Mouse (Mus musculus) hindbrain, embryonic 10.5 days (tissue): ENCODE measurements around the gene Mrpl37. TPM values are rescaled to one million over a fixed set of nuclear protein-coding genes. Genes with fewer than 3 reads are reported as not detected.

Experiments used
- DNase-seq: peaks from one replicate; pipeline ENCODE4 v3.0.0-alpha.2; 2017; ENCODE audit warnings: low spot score
- H3K27ac ChIP-seq: fragments of 300-500 bp; sonication (generic); 2 replicates; pipeline ENCODE4 v1.5.1; 2016; ENCODE audit warnings: mild to moderate bottlenecking, moderate library complexity
- H3K27me3 ChIP-seq: fragments of 300-500 bp; sonication (generic); 2 replicates; pipeline ENCODE4 v1.6.1; 2016; ENCODE audit warnings: mild to moderate bottlenecking; ENCODE audit not compliant: poor library complexity, insufficient read depth, severe bottlenecking
- H3K36me3 ChIP-seq: fragments of 300-500 bp; sonication (generic); 2 replicates; pipeline ENCODE4 v1.6.1; 2016; ENCODE audit warnings: mild to moderate bottlenecking, moderate library complexity
- H3K4me1 ChIP-seq: fragments of 300-500 bp; sonication (generic); replicated peaks from 2 replicates; pipeline ENCODE4 v1.6.1; 2016; ENCODE audit warnings: mild to moderate bottlenecking
- H3K4me3 ChIP-seq: fragments of 300-500 bp; sonication (generic); 2 replicates; pipeline ENCODE4 v1.5.1; 2016; ENCODE audit warnings: mild to moderate bottlenecking, moderate library complexity
- H3K9me3 ChIP-seq: fragments of 300-500 bp; sonication (generic); 2 replicates; pipeline ENCODE4 v1.6.1; 2016; ENCODE audit warnings: mild to moderate bottlenecking, moderate library complexity
- whole genome bisulfite sequencing: fragments of 180-500 bp; shearing (Covaris S2); methylation state at CpG from one replicate; pipeline ENCODE4 v1.1.7; 2016; 5-methylcytosine and 5-hydroxymethylcytosine counted together
- polyA plus RNA-seq: library from polyadenylated mRNA; unstranded; fragments of >200 nt; fragmentation: Nextera tagmentation; extraction: Ambion mirVana; gene quantifications from 2 replicates; pipeline ENCODE4 v1.2.1, GENCODE M21; 2016

Gene Mrpl37
- polyA plus RNA-seq, 1 experiment from 2014 or later, result 121 TPM

DNA sequence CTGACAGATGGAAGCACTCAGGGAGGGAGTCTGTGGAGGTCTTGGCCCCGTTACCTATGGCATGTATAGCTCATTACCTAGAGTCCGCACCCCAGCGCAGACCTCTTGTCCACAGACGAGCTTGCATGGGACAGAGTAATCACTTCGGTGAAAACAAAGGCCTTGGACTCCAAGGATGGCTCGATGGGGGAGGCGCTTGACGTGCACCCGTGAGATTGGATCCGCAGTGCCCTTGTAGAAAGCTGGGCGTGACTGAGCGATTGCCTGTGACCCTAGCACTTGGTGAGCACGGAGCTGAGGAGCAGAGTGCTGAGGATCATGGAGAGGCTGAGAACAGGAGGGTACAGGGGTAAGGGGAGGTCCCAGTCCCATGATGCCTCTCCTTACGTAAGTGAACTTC, 25.0 kb upstream of the Mrpl37 start:
- no peak for DNase-seq
- Histone ChIP-seq H3K27me3 (no peaks in the 10 kb centered on the region), H3K36me3 (no peaks in the 10 kb centered on the region), H3K4me3 (no peak overlapping the region), H3K4me1 (peaks cover 62% of the 10 kb centered on the region), H3K9me3 (no peaks in the 10 kb centered on the region), H3K27ac (peak overlapping the region; percentile 66)
- 83% methylated on average over 14 of the region's 14 CpGs for WGBS

DNA sequence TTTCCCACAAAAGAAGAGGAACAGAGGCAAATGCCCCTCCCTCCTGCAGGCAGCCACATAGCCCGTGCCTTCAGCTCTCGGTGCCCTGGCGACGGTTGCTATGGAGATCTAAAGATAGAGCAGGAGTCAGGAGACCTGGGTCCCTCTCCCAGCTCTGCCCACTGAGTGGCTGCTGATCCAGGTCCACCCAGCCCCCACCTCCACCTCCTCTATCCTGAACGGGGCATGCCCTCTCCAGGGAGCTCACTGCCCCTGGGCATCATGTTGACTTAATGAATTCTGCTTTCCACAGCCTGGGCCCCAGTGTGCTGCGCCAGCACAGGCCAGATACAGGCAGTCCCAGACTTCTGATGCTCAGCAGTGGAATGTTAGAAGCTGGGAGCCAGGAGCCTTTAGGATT, 18.2 kb upstream of the Mrpl37 start:
- DNase-seq, result peak; percentile 89
- H3K9me3 ChIP-seq, result no peaks in the 10 kb centered on the region
- peaks cover 56% of the 10 kb centered on the region for H3K4me1 ChIP-seq
- WGBS, result 7% methylated on average over 6 of the region's 6 CpGs
- no peaks in the 10 kb centered on the region for H3K27me3 ChIP-seq
- H3K36me3 ChIP-seq, result 0 out of 2 replicates have a peak, but pooled peaks cover 5% of the 10 kb centered on the region
- H3K27ac ChIP-seq, result peak overlapping the region; percentile 95
- peak overlapping the region; percentile 18 for H3K4me3 ChIP-seq

DNA sequence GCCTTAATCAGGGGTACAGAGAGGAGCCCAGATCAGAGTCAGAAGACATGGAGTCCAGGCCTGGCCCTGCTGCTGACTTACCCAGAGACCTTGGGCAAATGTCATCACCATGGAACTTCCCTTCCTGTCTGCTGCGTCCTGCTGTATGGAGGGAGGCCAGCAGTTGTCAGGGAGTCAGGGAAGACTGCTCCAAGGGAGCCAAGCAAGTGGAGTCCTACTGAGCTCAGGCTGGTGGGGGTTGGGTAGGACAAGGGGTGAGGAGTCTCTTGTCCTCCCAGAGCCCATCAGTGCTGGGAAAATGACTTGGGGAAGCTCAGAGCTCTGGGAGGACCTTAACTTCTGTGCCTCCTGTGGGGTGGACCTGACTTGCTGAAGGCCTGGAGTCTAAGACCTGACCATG, 17.7 kb upstream of the Mrpl37 start:
- peak overlapping the region; percentile 18 for H3K4me3 ChIP-seq
- WGBS, result 24% methylated on average over 1 of the region's 1 CpGs
- no peak for DNase-seq

DNA sequence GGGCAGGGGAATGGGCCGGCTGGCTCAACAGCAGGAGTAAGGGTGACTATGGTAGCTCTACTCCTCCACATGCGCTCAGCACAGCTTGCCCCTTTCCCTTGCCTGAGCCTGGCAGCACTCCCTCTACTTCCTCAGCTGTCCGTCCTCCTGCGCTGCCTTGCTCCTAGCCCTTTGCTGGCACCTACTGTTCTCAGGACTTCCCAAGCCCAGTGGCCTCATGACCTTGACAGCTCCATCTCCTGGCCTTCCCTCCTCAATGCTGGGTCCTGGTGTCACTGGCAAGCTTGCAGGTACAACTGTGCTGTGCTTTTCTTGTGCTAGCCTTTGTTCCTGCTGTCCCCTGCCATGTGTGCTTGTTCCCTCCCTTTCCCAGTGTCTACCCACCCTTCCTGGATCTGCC, 16.5 kb upstream of the Mrpl37 start:
- Histone ChIP-seq H3K27me3 (no peaks in the 10 kb centered on the region), H3K27ac (peak overlapping the region; percentile 95), H3K4me1 (peaks cover 55% of the 10 kb centered on the region), H3K36me3 (0 out of 2 replicates have a peak, but pooled peaks cover 5% of the 10 kb centered on the region), H3K9me3 (no peaks in the 10 kb centered on the region), H3K4me3 (no peak overlapping the region)
- WGBS, result 86% methylated on average over 4 of the region's 4 CpGs
- DNase-seq, result no peak

More for the DNA sequence above, 17.7 kb upstream of the Mrpl37 start:
- peaks cover 56% of the 10 kb centered on the region for H3K4me1 ChIP-seq
- 0 out of 2 replicates have a peak, but pooled peaks cover 5% of the 10 kb centered on the region for H3K36me3 ChIP-seq
- no peaks in the 10 kb centered on the region for H3K27me3 ChIP-seq
- no peaks in the 10 kb centered on the region for H3K9me3 ChIP-seq
- H3K27ac ChIP-seq, result peak overlapping the region; percentile 95

DNA sequence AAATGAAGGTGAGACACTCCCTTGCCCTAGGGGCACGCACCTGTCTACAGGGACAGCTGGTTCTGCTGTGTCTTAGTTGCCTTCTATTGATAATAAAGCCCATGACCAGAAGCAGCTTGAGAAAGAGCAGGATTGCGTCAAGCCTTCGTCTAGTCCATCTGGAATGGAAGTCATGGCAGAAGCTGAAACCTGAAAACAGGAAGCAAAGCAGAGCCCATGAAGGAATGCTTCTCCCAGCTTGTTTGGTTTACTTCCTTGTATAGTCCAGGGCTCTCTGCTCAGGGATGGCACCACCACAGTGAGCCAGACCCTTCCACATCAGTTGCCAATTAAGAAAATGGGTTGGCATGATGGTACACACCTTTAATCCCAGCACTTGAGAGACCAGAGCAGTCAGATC, 15.5 kb upstream of the Mrpl37 start:
- DNase-seq, result no peak
- H3K4me1 ChIP-seq, result peaks cover 53% of the 10 kb centered on the region
- no peak overlapping the region for H3K4me3 ChIP-seq
- 0 out of 2 replicates have a peak, but pooled peaks cover 5% of the 10 kb centered on the region for H3K36me3 ChIP-seq
- H3K27ac ChIP-seq, result peak overlapping the region; percentile 64; the same call in 1 of the 2 replicates
- no peaks in the 10 kb centered on the region for H3K9me3 ChIP-seq
- H3K27me3 ChIP-seq, result no peaks in the 10 kb centered on the region
- WGBS, result 92% methylated on average over 3 of the region's 3 CpGs

DNA sequence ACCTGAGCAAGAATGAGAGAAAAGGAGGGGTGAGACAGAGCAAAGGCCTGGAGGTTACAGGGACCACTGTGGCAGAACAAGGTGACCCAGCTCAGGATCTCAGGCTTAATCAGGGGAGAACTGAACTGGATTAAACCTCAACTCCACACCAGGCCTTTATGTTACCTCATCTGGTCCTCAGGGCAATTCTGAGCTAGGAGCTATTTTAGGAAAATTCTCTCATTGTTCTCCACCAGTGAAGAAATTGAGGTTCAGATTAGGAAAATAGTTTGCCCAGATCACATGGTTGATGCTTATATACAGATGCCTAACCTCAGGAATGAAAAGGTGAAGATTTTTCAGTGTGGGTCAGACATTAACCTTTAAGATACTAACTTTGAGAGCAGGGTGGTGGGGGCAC, 13.0 kb upstream of the Mrpl37 start:
- DNase-seq, result no peak
- Histone ChIP-seq H3K36me3 (0 out of 2 replicates have a peak, but pooled peaks cover 5% of the 10 kb centered on the region), H3K27me3 (no peaks in the 10 kb centered on the region), H3K4me1 (peaks cover 37% of the 10 kb centered on the region), H3K27ac (no peak overlapping the region), H3K4me3 (no peak overlapping the region), H3K9me3 (no peaks in the 10 kb centered on the region)

DNA sequence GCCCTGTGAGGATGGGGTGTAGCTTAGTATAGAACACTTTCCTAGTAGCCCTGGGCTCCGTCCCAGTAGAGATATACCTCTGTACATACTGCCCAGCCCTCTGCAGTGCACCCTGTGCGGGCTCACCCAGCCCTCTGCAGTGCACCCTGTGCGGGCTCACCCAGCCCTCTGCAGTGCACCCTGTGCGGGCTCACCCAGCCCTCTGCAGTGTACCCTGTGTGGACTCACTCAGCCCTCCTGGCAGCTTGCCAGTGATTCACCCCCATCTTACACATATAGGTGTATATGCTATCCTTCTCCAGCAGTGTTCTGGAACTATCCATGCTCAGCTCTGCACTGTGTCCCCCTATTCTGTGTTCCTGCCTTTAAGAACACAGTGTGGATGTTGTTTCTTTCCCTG, 12.2 kb upstream of the Mrpl37 start:
- Histone ChIP-seq H3K27ac (0 out of 2 replicates have a peak overlapping the region, but pooled peaks have one; percentile 30), H3K4me3 (no peak overlapping the region), H3K4me1 (peaks cover 29% of the 10 kb centered on the region), H3K36me3 (0 out of 2 replicates have a peak, but pooled peaks cover 3% of the 10 kb centered on the region), H3K9me3 (no peaks in the 10 kb centered on the region), H3K27me3 (no peaks in the 10 kb centered on the region)
- 90% methylated on average over 4 of the region's 4 CpGs for WGBS
- DNase-seq, result no peak

DNA sequence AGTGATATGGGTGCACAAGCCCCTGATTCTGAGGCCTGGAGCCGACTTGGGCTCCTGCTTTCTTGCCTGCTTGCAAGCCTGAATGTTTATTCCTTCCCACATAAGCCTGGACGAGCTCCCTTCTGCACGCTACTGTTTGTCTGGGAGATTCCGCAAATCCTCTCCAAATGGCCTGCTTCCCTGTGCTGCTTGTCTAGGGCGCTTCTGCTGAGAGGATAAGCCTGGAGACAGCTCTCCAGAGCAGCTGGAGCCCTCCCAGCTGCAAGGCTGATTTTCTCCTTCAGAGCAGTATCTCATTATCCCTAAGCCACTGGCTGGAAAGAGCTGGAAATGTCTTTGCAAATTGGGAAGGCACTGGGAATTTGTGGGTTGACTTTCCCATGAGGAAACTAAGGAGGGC, 8.8 kb upstream of the Mrpl37 start:
- H3K36me3 ChIP-seq, result no peaks in the 10 kb centered on the region
- H3K4me1 ChIP-seq, result 0 out of 2 replicates have a peak, but pooled peaks cover 8% of the 10 kb centered on the region
- H3K4me3 ChIP-seq, result no peak overlapping the region
- H3K9me3 ChIP-seq, result no peaks in the 10 kb centered on the region
- WGBS, result 68% methylated on average over 5 of the region's 5 CpGs
- 0 out of 2 replicates have a peak overlapping the region, but pooled peaks have one; percentile 40 for H3K27ac ChIP-seq
- no peaks in the 10 kb centered on the region for H3K27me3 ChIP-seq
- DNase-seq, result no peak

DNA sequence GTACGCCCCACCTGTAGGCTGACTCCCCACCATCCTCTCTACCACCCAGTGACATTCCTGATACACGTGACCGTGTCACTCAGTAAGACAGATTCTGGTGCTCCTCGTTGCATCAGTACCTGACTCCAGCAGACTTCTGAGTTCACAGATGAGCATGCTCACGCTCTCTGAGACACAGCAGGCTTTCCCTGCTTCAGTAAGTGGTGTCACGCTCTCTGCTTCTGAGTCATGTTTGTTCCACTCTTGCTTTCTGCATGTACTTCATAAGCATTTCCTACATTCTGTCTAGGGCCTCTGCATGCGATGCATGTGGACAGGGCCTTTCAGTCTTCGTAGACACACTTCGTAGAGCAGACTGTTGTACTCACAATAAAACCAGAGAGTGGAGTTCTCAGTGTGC, 5.7 kb upstream of the Mrpl37 start:
- H3K27ac ChIP-seq, result no peak overlapping the region
- peaks cover 21% of the 10 kb centered on the region for H3K4me1 ChIP-seq
- H3K4me3 ChIP-seq, result no peak overlapping the region
- no peak for DNase-seq
- WGBS, result 79% methylated on average over 9 of the region's 9 CpGs
- H3K9me3 ChIP-seq, result no peaks in the 10 kb centered on the region
- H3K36me3 ChIP-seq, result no peaks in the 10 kb centered on the region
- peaks cover 16% of the 10 kb centered on the region; the same call in 1 of the 2 replicates for H3K27me3 ChIP-seq

DNA sequence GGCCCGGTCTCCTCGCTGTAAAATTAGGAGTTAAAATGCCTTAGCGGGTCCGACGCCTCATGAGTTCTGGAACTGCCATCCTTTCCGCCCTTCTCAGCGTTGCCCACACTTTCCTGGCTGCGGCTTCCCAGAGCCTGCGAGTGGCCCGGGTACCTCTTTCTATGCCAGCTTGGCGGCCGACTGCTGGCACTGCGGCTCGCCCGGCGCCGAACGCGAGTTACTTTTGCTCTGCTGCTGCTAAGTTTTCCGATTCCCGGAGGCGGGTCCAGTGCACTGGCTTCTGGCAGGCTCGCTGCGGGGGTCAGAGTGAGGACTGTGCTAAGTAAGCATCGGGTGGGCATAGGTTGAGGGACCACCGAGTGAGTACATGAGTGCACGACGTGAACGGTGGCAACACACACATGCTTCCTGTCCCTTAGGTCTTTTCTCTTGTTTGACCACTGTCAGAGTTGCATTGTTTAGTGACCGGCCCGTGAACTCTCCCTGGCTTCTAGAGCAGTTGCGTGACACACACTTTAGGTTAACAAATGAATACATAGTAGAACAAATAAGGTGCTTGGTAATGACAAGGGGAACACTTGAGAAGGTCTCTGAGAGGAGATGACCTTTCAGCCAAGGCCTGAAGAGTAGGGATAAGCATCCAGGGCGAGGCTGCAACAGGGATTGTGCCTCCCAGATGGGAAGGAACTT, 628 bp upstream of the Mrpl37 start:
- peak overlapping the region; percentile 92 for H3K27ac ChIP-seq
- DNase-seq, result no peak

DNA sequence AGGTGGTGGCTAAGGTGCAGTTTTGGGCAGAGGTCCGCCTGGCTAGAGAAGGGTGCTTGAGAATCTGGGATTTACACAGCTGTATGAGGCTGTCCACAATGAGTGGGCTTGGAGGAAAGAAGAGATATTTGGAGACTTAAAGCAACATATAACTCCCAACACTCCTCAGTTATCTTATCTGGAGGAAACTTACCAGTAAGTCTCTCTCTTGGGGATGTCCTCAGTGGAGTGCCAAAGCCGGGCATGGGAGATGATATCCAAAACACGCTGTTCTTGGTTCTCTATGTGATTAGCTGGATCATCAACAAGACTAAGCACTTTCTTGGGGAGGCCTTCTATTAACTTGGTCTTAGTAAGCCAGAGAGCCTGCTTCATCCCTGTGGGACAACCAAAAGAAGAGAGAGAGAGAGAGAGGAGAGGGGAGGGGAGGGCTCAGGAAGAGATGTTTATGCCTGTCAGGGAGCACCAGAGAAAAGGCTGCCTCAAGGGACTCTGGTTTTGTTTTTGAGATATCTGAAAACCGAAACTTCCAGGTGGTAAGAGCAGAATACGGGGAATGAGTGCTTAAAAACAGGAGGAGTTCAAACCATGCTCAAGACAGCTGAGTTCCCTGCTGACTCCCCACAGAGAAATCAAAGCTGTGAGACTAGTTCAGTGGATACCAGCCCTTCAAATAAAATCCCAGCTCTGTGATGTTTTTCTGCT, 2.1 kb downstream of the Mrpl37 start:
- Histone ChIP-seq H3K36me3 (peaks cover 51% of the 10 kb centered on the region), H3K4me3 (no peak overlapping the region), H3K27me3 (peaks cover 10% of the 10 kb centered on the region; the same call in 1 of the 2 replicates), H3K27ac (no peak overlapping the region), H3K9me3 (no peaks in the 10 kb centered on the region), H3K4me1 (peaks cover 30% of the 10 kb centered on the region)
- 90% methylated on average over 5 of the region's 5 CpGs for WGBS
- no peak for DNase-seq

More for the DNA sequence above, 628 bp upstream of the Mrpl37 start:
- peaks cover 24% of the 10 kb centered on the region for H3K36me3 ChIP-seq
- H3K27me3 ChIP-seq, result peaks cover 16% of the 10 kb centered on the region; the same call in 1 of the 2 replicates
- H3K9me3 ChIP-seq, result no peaks in the 10 kb centered on the region
- H3K4me1 ChIP-seq, result peaks cover 30% of the 10 kb centered on the region
- WGBS, result 3% methylated on average over 33 of the region's 33 CpGs
- H3K4me3 ChIP-seq, result peak overlapping the region; percentile 90

DNA sequence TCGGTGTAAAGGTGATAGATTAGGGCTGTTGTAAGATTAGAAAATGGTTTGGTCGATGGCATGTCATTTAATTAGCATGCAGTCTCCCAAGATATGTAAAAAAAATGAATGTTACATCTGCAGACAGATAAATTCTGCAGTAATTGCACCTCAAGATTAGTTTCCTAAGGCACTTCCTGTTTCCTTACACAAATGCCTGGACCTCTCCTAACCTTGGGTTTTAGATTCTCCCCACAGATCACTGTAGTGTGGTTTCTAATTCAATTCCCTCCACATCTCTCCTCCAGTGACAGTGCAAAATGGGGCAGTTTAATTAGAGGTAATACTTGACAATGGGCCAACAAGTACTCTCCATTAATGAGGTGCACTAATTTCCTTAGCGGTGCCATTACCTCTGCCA, 3.5 kb downstream of the Mrpl37 start:
- WGBS, result 91% methylated on average over 3 of the region's 3 CpGs
- H3K4me1 ChIP-seq, result peaks cover 25% of the 10 kb centered on the region
- H3K4me3 ChIP-seq, result no peak overlapping the region
- no peak for DNase-seq
- peaks cover 65% of the 10 kb centered on the region for H3K36me3 ChIP-seq
- no peaks in the 10 kb centered on the region for H3K9me3 ChIP-seq
- H3K27me3 ChIP-seq, result 0 out of 2 replicates have a peak, but pooled peaks cover 4% of the 10 kb centered on the region
- no peak overlapping the region for H3K27ac ChIP-seq

DNA sequence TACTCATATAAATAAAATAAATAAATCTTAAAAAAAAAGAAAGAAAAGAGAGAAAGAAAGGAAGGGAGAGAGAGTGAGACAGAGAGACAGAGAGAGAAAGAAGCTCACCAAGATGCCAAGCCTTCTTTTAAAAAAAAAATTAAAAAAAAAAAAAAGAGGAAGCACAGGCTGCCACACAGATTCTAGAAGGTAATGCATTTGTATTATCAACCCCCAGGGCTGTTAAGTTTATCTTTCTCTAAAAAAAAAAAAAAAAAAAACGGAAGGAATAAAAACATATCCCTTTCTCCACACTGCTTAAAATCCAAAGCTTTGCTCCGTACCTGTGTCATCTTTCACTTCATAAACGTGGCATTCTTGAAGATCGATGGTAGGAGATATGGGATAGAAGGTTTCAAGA, 5.1 kb downstream of the Mrpl37 start:
- Histone ChIP-seq H3K4me3 (no peak overlapping the region), H3K4me1 (peaks cover 11% of the 10 kb centered on the region), H3K36me3 (peaks cover 81% of the 10 kb centered on the region), H3K27ac (no peak overlapping the region), H3K9me3 (no peaks in the 10 kb centered on the region), H3K27me3 (no peaks in the 10 kb centered on the region)
- no peak for DNase-seq
- 95% methylated on average over 4 of the region's 4 CpGs for WGBS
